Mouse (Mus musculus): Measurements from ENCODE around the gene Atf4. TPM values are rescaled to one million over a fixed set of nuclear protein-coding genes. Genes with fewer than 3 reads are reported as not detected.

Atf4 gene
- polyA plus RNA-seq, 1 experiment from 2014 or later: 160 TPM

- H3K4me1 ChIP-seq (ENCODE audit: control insufficient read depth, insufficient read depth, low read length): peaks cover 54% of the 10 kb centered on the region
- peak overlapping the region; percentile 100 for H3K9ac ChIP-seq (ENCODE audit: low read depth, low read length)
- H3K4me2 ChIP-seq (ENCODE audit: low read depth, low read length): peak overlapping the region; percentile 94
- H3K36me3 ChIP-seq (ENCODE audit: control insufficient read depth, insufficient read depth, low read length): peaks cover 20% of the 10 kb centered on the region
- peak overlapping the region; percentile 100 for H3K4me3 ChIP-seq (ENCODE audit: low read length)
- ATAC-seq: no peak
- no peaks in the 10 kb centered on the region for H3K9me3 ChIP-seq (ENCODE audit: control insufficient read depth, low read length)
- 6% methylated on average over 16 of the region's 16 CpGs for WGBS
- H3K27me3 ChIP-seq (replicated peaks; ENCODE audit: control insufficient read depth, insufficient read depth, low read length): no peaks in the 10 kb centered on the region
- peak overlapping the region; percentile 100 for H3K27ac ChIP-seq (ENCODE audit: low read length)
Observed at GRCm38 (mm10) chr15:80256242-80256641, 1.3 kb downstream of the Atf4 start.

DNA sequence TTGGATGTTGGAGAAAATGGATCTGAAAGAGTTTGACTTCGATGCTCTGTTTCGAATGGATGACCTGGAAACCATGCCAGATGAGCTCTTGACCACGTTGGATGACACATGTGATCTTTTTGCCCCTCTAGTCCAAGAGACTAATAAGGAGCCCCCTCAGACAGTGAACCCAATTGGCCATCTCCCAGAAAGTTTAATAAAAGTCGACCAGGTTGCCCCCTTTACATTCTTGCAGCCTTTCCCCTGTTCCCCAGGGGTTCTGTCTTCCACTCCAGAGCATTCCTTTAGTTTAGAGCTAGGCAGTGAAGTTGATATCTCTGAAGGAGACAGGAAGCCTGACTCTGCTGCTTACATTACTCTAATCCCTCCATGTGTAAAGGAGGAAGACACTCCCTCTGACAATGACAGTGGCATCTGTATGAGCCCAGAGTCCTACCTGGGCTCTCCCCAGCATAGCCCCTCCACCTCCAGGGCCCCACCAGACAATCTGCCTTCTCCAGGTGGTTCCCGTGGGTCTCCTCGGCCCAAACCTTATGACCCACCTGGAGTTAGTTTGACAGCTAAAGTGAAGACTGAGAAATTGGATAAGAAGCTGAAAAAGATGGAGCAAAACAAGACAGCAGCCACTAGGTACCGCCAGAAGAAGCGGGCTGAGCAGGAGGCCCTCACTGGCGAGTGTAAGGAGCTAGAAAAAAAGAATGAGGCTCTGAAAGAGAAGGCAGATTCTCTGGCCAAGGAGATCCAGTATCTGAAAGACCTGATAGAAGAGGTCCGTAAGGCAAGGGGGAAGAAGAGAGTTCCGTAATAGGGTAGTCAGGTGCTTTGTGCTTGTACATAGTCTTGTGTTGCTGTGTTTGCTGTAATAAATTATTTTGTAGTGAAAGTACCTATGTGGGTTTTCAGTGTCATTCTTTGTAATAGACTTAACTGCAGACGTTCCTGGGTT lies 1.9 kb downstream of the Atf4 start:
- peaks cover 52% of the 10 kb centered on the region for H3K4me1 ChIP-seq (ENCODE audit: control insufficient read depth, insufficient read depth, low read length)
- peak overlapping the region; percentile 100 for H3K27ac ChIP-seq (ENCODE audit: low read length)
- peaks cover 20% of the 10 kb centered on the region for H3K36me3 ChIP-seq (ENCODE audit: control insufficient read depth, insufficient read depth, low read length)
- H3K4me3 ChIP-seq (ENCODE audit: low read length): peak overlapping the region; percentile 100
- no peaks in the 10 kb centered on the region for H3K9me3 ChIP-seq (ENCODE audit: control insufficient read depth, low read length)
- H3K9ac ChIP-seq (ENCODE audit: low read depth, low read length): peak overlapping the region; percentile 100
- ATAC-seq: no peak
- 53% methylated on average over 12 of the region's 12 CpGs for WGBS
- H3K27me3 ChIP-seq (replicated peaks; ENCODE audit: control insufficient read depth, insufficient read depth, low read length): no peaks in the 10 kb centered on the region
- peak overlapping the region; percentile 94 for H3K4me2 ChIP-seq (ENCODE audit: low read depth, low read length)

- WGBS: 18% methylated on average over 4 of the region's 4 CpGs
- Histone ChIP-seq H3K4me1 (ENCODE audit: control insufficient read depth, insufficient read depth, low read length) (peaks cover 50% of the 10 kb centered on the region), H3K27ac (ENCODE audit: low read length) (peak overlapping the region; percentile 100), H3K36me3 (ENCODE audit: control insufficient read depth, insufficient read depth, low read length) (peaks cover 20% of the 10 kb centered on the region), H3K9me3 (ENCODE audit: control insufficient read depth, low read length) (no peaks in the 10 kb centered on the region), H3K27me3 (replicated peaks; ENCODE audit: control insufficient read depth, insufficient read depth, low read length) (no peaks in the 10 kb centered on the region), H3K4me2 (ENCODE audit: low read depth, low read length) (peak overlapping the region; percentile 94), H3K4me3 (ENCODE audit: low read length) (peak overlapping the region; percentile 100), H3K9ac (ENCODE audit: low read depth, low read length) (peak overlapping the region; percentile 100)
- ATAC-seq: no peak
Observed at GRCm38 (mm10) chr15:80257602-80258239, 2.7 kb downstream of the Atf4 start.

- Histone ChIP-seq H3K4me3 (ENCODE audit: low read length) (0 out of 2 replicates have a peak overlapping the region, but pooled peaks have one; percentile 100), H3K9ac (ENCODE audit: low read depth, low read length) (peak overlapping the region; percentile 100; the same call in 1 of the 2 replicates), H3K27me3 (replicated peaks; ENCODE audit: control insufficient read depth, insufficient read depth, low read length) (no peaks in the 10 kb centered on the region), H3K9me3 (ENCODE audit: control insufficient read depth, low read length) (no peaks in the 10 kb centered on the region), H3K4me1 (ENCODE audit: control insufficient read depth, insufficient read depth, low read length) (peaks cover 50% of the 10 kb centered on the region), H3K27ac (ENCODE audit: low read length) (peak overlapping the region; percentile 100), H3K4me2 (ENCODE audit: low read depth, low read length) (peak overlapping the region; percentile 35; the same call in 1 of the 2 replicates), H3K36me3 (ENCODE audit: control insufficient read depth, insufficient read depth, low read length) (peaks cover 20% of the 10 kb centered on the region)
- no peak for ATAC-seq
- 56% methylated on average over 11 of the region's 11 CpGs for WGBS
Observed at GRCm38 (mm10) chr15:80258240-80259170, 3.5 kb downstream of the Atf4 start.

- WGBS: 68% methylated on average over 8 of the region's 8 CpGs
- Histone ChIP-seq H3K27ac (ENCODE audit: low read length) (peak overlapping the region; percentile 100), H3K36me3 (ENCODE audit: control insufficient read depth, insufficient read depth, low read length) (peaks cover 20% of the 10 kb centered on the region), H3K4me2 (ENCODE audit: low read depth, low read length) (no peak overlapping the region), H3K4me3 (ENCODE audit: low read length) (no peak overlapping the region; the same call in 1 of the 2 replicates), H3K4me1 (ENCODE audit: control insufficient read depth, insufficient read depth, low read length) (peaks cover 42% of the 10 kb centered on the region), H3K27me3 (replicated peaks; ENCODE audit: control insufficient read depth, insufficient read depth, low read length) (no peaks in the 10 kb centered on the region), H3K9ac (ENCODE audit: low read depth, low read length) (no peak overlapping the region), H3K9me3 (ENCODE audit: control insufficient read depth, low read length) (no peaks in the 10 kb centered on the region)
- ATAC-seq: no peak
Observed at GRCm38 (mm10) chr15:80259406-80260045, 4.5 kb downstream of the Atf4 start.

GRCm38 (mm10) chr15:80260677-80261076 lies 5.7 kb downstream of the Atf4 start:
- Histone ChIP-seq H3K27me3 (replicated peaks; ENCODE audit: control insufficient read depth, insufficient read depth, low read length) (no peaks in the 10 kb centered on the region), H3K4me1 (ENCODE audit: control insufficient read depth, insufficient read depth, low read length) (peaks cover 44% of the 10 kb centered on the region), H3K27ac (ENCODE audit: low read length) (no peak overlapping the region; the same call in 1 of the 2 replicates), H3K4me2 (ENCODE audit: low read depth, low read length) (no peak overlapping the region), H3K9me3 (ENCODE audit: control insufficient read depth, low read length) (no peaks in the 10 kb centered on the region), H3K36me3 (ENCODE audit: control insufficient read depth, insufficient read depth, low read length) (peaks cover 20% of the 10 kb centered on the region), H3K9ac (ENCODE audit: low read depth, low read length) (no peak overlapping the region), H3K4me3 (ENCODE audit: low read length) (no peak overlapping the region)
- WGBS: 15% methylated on average over 3 of the region's 3 CpGs
- no peak for ATAC-seq

DNA sequence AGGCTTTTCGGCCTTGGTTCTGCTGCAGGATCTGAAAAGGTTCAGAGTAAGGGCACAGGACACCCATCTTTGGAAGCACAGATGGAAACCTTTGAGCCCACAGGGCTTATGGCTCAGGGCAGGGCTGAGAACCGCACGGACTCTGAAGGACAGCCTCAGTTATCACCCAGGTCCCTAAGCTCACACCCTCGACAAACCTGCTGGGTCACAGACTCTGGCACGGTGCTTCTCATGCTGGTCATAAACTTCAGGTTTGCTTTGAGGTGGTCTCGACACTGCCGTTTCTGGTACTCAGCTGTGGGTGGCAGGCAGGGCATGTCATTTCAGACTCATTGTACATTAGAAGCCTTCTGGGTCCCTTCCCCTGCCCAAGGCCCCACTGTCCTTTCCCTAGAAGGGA lies 6.1 kb downstream of the Atf4 start:
- no peaks in the 10 kb centered on the region for H3K27me3 ChIP-seq (replicated peaks; ENCODE audit: control insufficient read depth, insufficient read depth, low read length)
- ATAC-seq: no peak
- peaks cover 44% of the 10 kb centered on the region for H3K4me1 ChIP-seq (ENCODE audit: control insufficient read depth, insufficient read depth, low read length)
- peaks cover 19% of the 10 kb centered on the region for H3K36me3 ChIP-seq (ENCODE audit: control insufficient read depth, insufficient read depth, low read length)
- H3K9me3 ChIP-seq (ENCODE audit: control insufficient read depth, low read length): no peaks in the 10 kb centered on the region
- no peak overlapping the region for H3K4me3 ChIP-seq (ENCODE audit: low read length)
- no peak overlapping the region for H3K27ac ChIP-seq (ENCODE audit: low read length)
- no peak overlapping the region for H3K4me2 ChIP-seq (ENCODE audit: low read depth, low read length)
- H3K9ac ChIP-seq (ENCODE audit: low read depth, low read length): no peak overlapping the region
- 63% methylated on average over 7 of the region's 7 CpGs for WGBS

DNA sequence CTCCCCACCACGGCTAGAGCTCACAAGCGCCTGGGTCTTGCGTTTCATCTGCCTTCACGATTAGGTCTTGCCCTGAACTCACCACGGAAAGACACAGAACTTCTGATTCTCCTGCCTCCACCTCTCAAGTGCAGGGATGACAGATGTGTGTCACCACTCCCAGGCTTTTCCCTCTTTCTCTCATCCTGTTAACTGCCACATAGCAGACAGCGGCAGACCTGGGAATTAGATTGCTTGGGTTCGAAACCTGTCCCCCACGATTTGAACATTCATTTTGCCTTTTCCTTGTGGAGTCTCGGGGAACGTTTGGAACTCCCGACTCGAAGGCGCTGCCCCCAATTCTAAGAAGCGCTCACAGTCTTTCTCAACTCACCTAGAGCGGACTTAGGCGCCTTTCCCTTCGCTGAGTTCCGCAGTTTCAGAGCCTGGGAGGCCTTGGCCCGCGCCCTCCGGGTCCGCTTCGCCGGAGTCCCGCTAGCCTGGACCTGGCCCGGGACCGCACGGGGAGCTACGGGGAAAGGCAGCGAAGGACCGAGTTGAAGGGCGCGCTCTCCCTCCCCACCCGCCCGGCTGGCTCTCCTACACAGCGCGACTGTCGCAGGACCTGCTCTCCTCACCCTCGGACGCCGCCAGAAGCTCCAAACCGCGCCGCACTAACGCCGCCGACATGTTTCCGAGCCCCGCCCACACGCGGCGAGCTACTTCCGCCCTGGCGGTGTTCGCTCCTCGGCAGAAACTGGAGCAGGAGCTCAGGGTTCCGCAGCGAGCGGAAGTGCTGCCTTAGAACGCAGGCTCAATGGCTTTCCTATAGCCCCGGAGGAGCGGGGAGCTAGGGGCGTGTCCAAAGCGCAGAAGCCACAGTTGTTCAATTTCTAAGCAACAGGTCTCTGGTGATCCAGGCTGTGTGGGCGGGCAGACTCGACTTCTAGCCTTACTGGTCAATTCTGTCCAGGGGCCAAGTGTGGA lies 8.9 kb downstream of the Atf4 start, which contains the start of gene Rps19bp1:
Gene Rps19bp1 (minus strand): TSS at position 706 of the 966 bp plus-strand sequence.
- H3K4me3 ChIP-seq (ENCODE audit: low read length): peak within 1 kb of the TSS; percentile 92
- peaks cover 21% of the 10 kb centered on the region for H3K4me1 ChIP-seq (ENCODE audit: control insufficient read depth, insufficient read depth, low read length)
- peak within 1 kb of the TSS; percentile 88 for H3K9ac ChIP-seq (ENCODE audit: low read depth, low read length)
- no peaks in the 10 kb centered on the region for H3K9me3 ChIP-seq (ENCODE audit: control insufficient read depth, low read length)
- H3K27ac ChIP-seq (ENCODE audit: low read length): peak within 1 kb of the TSS; percentile 31; the same call in 1 of the 2 replicates
- no peaks in the 10 kb centered on the region for H3K27me3 ChIP-seq (replicated peaks; ENCODE audit: control insufficient read depth, insufficient read depth, low read length)
- peak within 1 kb of the TSS; percentile 83 for H3K4me2 ChIP-seq (ENCODE audit: low read depth, low read length)
- WGBS: 1% methylated on average over 59 of the region's 66 CpGs
- peak; percentile 92 for ATAC-seq
- peaks cover 6% of the 10 kb centered on the region; the same call in 1 of the 2 replicates for H3K36me3 ChIP-seq (ENCODE audit: control insufficient read depth, insufficient read depth, low read length)
